Mouse (Mus musculus) naive thymus-derived CD4-positive, alpha-beta T cell, adult 2 months (primary cell): ENCODE data around the gene Ptma.
"Not testable (repeated sequence)": the region's sequence is repeated elsewhere in the genome, so short reads cannot be mapped to it uniquely, and the experiment has no call there.

Experiments used
- DNase-seq: peaks from one replicate; pipeline ENCODE4 v3.0.0-alpha.2; 2011; ENCODE audit warnings: low read depth

Gene Ptma

GRCm38 (mm10) chr1:86496340-86496739 is 30.2 kb upstream of the Ptma start:
- no peak for DNase-seq

- DNase-seq, result no peak
Observed at GRCm38 (mm10) chr1:86497361-86497760, 29.2 kb upstream of the Ptma start.

- DNase-seq, result no peak
Observed at GRCm38 (mm10) chr1:86497986-86498385, 28.5 kb upstream of the Ptma start.

- no peak for DNase-seq
Observed at GRCm38 (mm10) chr1:86498611-86499010, 27.9 kb upstream of the Ptma start.

GRCm38 (mm10) chr1:86499903-86500302 is 26.6 kb upstream of the Ptma start:
- peak; percentile 76 for DNase-seq

GRCm38 (mm10) chr1:86500681-86501080 is 25.8 kb upstream of the Ptma start:
- DNase-seq, result no peak

- peak; percentile 85 for DNase-seq
Observed at GRCm38 (mm10) chr1:86501114-86501532, 25.4 kb upstream of the Ptma start.

GRCm38 (mm10) chr1:86501559-86501958 is 25.0 kb upstream of the Ptma start:
- DNase-seq, result peak; percentile 97

- DNase-seq, result peak; percentile 42
Observed at GRCm38 (mm10) chr1:86502221-86503048, 24.1 kb upstream of the Ptma start.

GRCm38 (mm10) chr1:86503165-86503747 is 23.3 kb upstream of the Ptma start:
- DNase-seq, result peak; percentile 59

- DNase-seq, result peak; percentile 85
Observed at GRCm38 (mm10) chr1:86503906-86504696, 22.4 kb upstream of the Ptma start.

GRCm38 (mm10) chr1:86504697-86505421 is 21.7 kb upstream of the Ptma start:
- DNase-seq, result peak; percentile 44

GRCm38 (mm10) chr1:86505461-86505860 is 21.1 kb upstream of the Ptma start:
- DNase-seq, result peak; percentile 26

- peak; percentile 23 for DNase-seq
Observed at GRCm38 (mm10) chr1:86506420-86506819, 20.1 kb upstream of the Ptma start.

GRCm38 (mm10) chr1:86507866-86508265 is 18.7 kb upstream of the Ptma start:
- peak; percentile 12 for DNase-seq

- DNase-seq, result peak; percentile 92
Observed at GRCm38 (mm10) chr1:86509410-86509809, 17.1 kb upstream of the Ptma start.

- DNase-seq, result peak; percentile 35
Observed at GRCm38 (mm10) chr1:86510266-86510665, 16.3 kb upstream of the Ptma start.

GRCm38 (mm10) chr1:86510676-86511441 is 15.7 kb upstream of the Ptma start:
- peak; percentile 11 for DNase-seq

- peak; percentile 29 for DNase-seq
Observed at GRCm38 (mm10) chr1:86512154-86512720, 14.3 kb upstream of the Ptma start.

- not testable (repeated sequence) for DNase-seq
Observed at GRCm38 (mm10) chr1:86513031-86513430, 13.5 kb upstream of the Ptma start.
